Mouse (Mus musculus) G1E (cell line): ENCODE data around the gene Mcat.

Source experiments
- CTCF ChIP-seq: IDR thresholded peaks from 2 replicates; pipeline ENCODE4 v1.5.1; 2012; ENCODE audit warnings: low read depth, low read length, inconsistent platforms, mixed read lengths
- GATA1 ChIP-seq: IDR thresholded peaks from 2 replicates; pipeline ENCODE4 v1.6.1; 2012; ENCODE audit warnings: borderline replicate concordance, low read length, inconsistent platforms, mixed read lengths
- GATA2 ChIP-seq: IDR thresholded peaks from 2 replicates; pipeline ENCODE4 v1.6.1; 2012; ENCODE audit warnings: low read depth, low read length, inconsistent platforms, borderline replicate concordance
- TAL1 ChIP-seq: conservative IDR thresholded peaks from 2 replicates; pipeline ENCODE4 v1.6.1; 2012; ENCODE audit warnings: low read depth, low read length, inconsistent platforms, mixed read lengths

- TF ChIP-seq CTCF: no peak
- no peak for TF ChIP-seq GATA1
- TF ChIP-seq GATA2: no peak
- TF ChIP-seq TAL1: no peak
Observed at GRCm38 (mm10) chr15:83603426-83603825, 39.8 kb upstream of the Mcat start.
